Mouse (Mus musculus): ENCODE measurements around the gene Zswim8. TPM values are rescaled to one million over a fixed set of nuclear protein-coding genes. Genes with fewer than 3 reads are reported as not detected.

Zswim8 gene
- polyA plus RNA-seq, 1 experiment: 177 TPM

DNA sequence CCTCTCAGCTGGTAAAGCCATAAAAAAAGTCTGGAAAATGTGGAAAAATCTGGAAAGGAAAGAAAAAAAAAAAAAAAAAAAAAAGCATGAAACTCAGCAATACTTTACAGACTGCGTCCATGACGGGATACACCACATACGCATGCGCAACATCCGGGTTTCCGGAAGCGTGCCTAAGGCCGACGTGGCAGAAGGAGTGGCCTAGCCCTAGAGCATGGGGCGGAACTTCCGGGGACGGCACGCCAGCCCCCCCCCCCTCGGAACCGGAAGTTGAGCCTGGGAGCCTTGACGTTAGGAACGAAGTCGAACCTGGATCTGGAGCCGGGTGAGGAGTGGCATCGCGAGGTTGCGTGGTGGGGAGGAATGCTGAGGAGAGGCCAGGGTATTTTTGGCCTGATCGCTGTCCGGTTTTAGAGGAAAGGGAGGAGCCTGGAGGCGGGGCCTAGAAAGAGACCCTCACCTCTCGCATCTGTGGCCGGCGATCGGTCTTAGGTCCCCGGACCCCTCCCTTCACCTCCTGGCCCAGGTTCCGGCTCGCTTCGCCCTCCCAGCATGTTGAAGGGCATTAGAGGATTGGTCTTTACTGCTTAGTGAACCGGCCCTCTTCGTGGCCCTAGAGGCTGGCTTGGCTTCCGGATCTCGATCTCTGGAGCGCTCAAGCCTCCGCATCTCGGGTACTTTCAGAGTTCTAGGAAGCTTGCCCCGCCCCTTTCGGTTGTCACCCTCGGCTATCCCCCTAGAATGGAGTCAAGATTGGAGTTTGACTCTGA, 33.1 kb upstream of the Zswim8 start, which contains the start of gene Sec24c:
TSS of gene Sec24c (plus strand) at position 245 of the 770 bp plus-strand sequence.
- no peak for TF ChIP-seq CTCF (IDR thresholded peaks at IDR 0.05; ENCODE audit: extremely low read depth, insufficient read depth, insufficient read length, insufficient replicate concordance)
- TF ChIP-seq POLR2A (IDR thresholded peaks at IDR 0.05; ENCODE audit: low read depth, low read length): peak; percentile 49; the same call in 1 of the 2 replicates
- Histone ChIP-seq H3K36me3 (ENCODE audit: control insufficient read depth, insufficient read depth, low read length) (peaks cover 13% of the 10 kb centered on the region), H3K4me1 (ENCODE audit: control insufficient read depth, insufficient read depth, insufficient read length) (no peaks in the 10 kb centered on the region; the same call in 1 of the 2 replicates), H3K27me3 (ENCODE audit: control insufficient read depth, insufficient read depth, low read length) (no peaks in the 10 kb centered on the region), H3K4me3 (ENCODE audit: extremely low read depth, insufficient read depth, insufficient read length) (peak within 1 kb of the TSS; percentile 91), H3K27ac (ENCODE audit: insufficient read depth, low read length) (peak within 1 kb of the TSS; percentile 91)
- peak; percentile 95 to 98 for DNase-seq (ENCODE audit: low read depth in 1 of 2, low spot score in 2 of 2)
- under 1% methylated on average over 43 of the region's 43 CpGs for WGBS

DNA sequence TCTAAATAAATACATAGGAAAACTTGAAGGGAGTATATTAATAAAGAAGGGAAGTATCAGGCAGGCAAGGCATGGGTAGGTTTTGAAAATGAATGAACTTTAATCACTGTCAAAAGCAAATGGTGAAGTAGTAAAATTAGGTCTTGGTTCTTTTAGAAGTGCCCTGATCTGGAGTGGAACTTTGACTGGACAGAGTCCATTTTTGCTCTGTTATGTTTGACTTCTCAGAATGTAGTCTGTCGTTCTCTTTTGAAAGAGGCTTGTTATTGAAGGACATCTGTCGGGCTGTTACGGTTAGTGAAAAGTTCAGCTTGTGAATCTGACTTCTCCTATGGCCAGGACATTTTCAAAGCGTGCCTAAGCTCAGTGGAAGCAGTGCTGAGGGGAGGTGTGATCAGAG, 29.4 kb upstream of the Zswim8 start:
- no peak for TF ChIP-seq CTCF (IDR thresholded peaks at IDR 0.05; ENCODE audit: extremely low read depth, insufficient read depth, insufficient read length, insufficient replicate concordance)
- no peak for TF ChIP-seq POLR2A (IDR thresholded peaks at IDR 0.05; ENCODE audit: low read depth, low read length)
- no peak for DNase-seq (ENCODE audit: low read depth in 1 of 2, low spot score in 2 of 2)
- Histone ChIP-seq H3K27me3 (ENCODE audit: control insufficient read depth, insufficient read depth, low read length) (no peaks in the 10 kb centered on the region), H3K27ac (ENCODE audit: insufficient read depth, low read length) (no peak overlapping the region), H3K4me1 (ENCODE audit: control insufficient read depth, insufficient read depth, insufficient read length) (peaks cover 5% of the 10 kb centered on the region; the same call in 1 of the 2 replicates), H3K36me3 (ENCODE audit: control insufficient read depth, insufficient read depth, low read length) (peaks cover 19% of the 10 kb centered on the region), H3K4me3 (ENCODE audit: extremely low read depth, insufficient read depth, insufficient read length) (no peak overlapping the region)
- WGBS: 93% methylated on average over 4 of the region's 4 CpGs

DNA sequence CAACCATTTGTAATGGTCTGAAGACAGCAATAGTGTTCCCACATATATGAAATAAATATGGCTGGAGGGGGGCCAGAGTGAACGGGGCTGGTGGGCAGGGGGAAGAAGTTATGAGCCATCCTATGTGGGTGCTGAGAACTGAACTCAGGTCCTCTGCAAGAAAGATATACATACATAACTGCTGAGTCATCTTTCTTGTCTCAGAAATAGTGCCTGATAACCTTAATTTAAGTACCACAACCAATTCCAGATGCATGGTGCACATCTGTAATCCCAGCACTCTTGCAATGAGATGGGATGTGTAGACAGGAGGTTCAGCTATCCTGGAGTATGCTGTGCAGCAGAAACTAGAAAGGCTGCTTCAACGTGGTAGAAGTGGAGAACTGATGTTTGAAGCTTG, 25.6 kb upstream of the Zswim8 start:
- Histone ChIP-seq H3K36me3 (ENCODE audit: control insufficient read depth, insufficient read depth, low read length) (peaks cover 45% of the 10 kb centered on the region), H3K4me1 (ENCODE audit: control insufficient read depth, insufficient read depth, insufficient read length) (peaks cover 5% of the 10 kb centered on the region; the same call in 1 of the 2 replicates), H3K4me3 (ENCODE audit: extremely low read depth, insufficient read depth, insufficient read length) (no peak overlapping the region), H3K27ac (ENCODE audit: insufficient read depth, low read length) (peak overlapping the region; percentile 82), H3K27me3 (ENCODE audit: control insufficient read depth, insufficient read depth, low read length) (no peaks in the 10 kb centered on the region)
- 63% methylated on average over 2 of the region's 2 CpGs for WGBS
- DNase-seq (ENCODE audit: low read depth in 1 of 2, low spot score in 2 of 2): no peak
- TF ChIP-seq CTCF (IDR thresholded peaks at IDR 0.05; ENCODE audit: extremely low read depth, insufficient read depth, insufficient read length, insufficient replicate concordance) (no peak), POLR2A (IDR thresholded peaks at IDR 0.05; ENCODE audit: low read depth, low read length) (no peak)

DNA sequence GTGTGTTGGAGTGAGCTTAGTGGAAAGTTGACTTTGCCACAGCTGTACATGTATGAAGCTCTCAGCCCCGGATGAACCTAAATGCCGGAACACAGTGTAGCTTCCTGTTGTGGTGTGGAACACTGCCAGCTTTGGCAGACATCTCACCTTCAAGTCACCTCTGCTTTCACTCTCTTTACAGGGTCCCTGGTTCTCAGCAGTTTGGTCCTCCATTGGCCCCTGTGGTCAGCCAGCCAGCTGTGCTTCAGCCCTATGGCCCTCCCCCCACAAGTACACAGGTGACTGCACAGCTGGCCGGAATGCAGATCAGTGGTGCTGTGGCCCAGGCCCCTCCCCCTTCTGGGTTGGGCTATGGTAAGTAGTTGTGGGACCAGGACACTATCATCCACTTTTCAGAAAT, 24.9 kb upstream of the Zswim8 start:
- WGBS: 11% methylated on average over 3 of the region's 3 CpGs
- peak; percentile 70 to 78 for DNase-seq (ENCODE audit: low read depth in 1 of 2, low spot score in 2 of 2)
- Histone ChIP-seq H3K4me3 (ENCODE audit: extremely low read depth, insufficient read depth, insufficient read length) (peak overlapping the region; percentile 31; the same call in 1 of the 2 replicates), H3K4me1 (ENCODE audit: control insufficient read depth, insufficient read depth, insufficient read length) (peaks cover 5% of the 10 kb centered on the region; the same call in 1 of the 2 replicates), H3K36me3 (ENCODE audit: control insufficient read depth, insufficient read depth, low read length) (peaks cover 49% of the 10 kb centered on the region), H3K27me3 (ENCODE audit: control insufficient read depth, insufficient read depth, low read length) (no peaks in the 10 kb centered on the region), H3K27ac (ENCODE audit: insufficient read depth, low read length) (peak overlapping the region; percentile 85)
- no peak for TF ChIP-seq CTCF (IDR thresholded peaks at IDR 0.05; ENCODE audit: extremely low read depth, insufficient read depth, insufficient read length, insufficient replicate concordance)
- no peak for TF ChIP-seq POLR2A (IDR thresholded peaks at IDR 0.05; ENCODE audit: low read depth, low read length)

DNA sequence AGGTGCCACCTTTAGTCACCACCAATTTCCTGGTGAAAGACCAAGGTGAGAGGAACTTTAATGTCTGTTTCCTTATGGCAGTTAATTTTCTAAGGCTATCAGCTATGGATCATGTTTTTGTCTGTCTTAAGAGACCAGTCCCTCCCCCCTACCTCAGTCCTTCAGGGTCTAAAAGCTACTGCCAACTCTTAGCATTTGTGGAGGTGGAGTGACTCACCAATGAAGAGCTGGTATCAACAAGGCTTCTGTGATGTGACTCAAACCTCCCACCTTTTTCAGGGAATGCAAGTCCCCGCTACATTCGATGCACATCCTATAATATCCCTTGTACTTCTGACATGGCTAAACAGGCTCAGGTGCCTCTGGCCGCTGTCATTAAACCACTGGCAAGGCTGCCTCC, 20.8 kb upstream of the Zswim8 start:
- WGBS: 97% methylated on average over 3 of the region's 3 CpGs
- TF ChIP-seq POLR2A (IDR thresholded peaks at IDR 0.05; ENCODE audit: low read depth, low read length) (no peak), CTCF (IDR thresholded peaks at IDR 0.05; ENCODE audit: extremely low read depth, insufficient read depth, insufficient read length, insufficient replicate concordance) (no peak)
- Histone ChIP-seq H3K27me3 (ENCODE audit: control insufficient read depth, insufficient read depth, low read length) (no peaks in the 10 kb centered on the region), H3K4me3 (ENCODE audit: extremely low read depth, insufficient read depth, insufficient read length) (no peak overlapping the region), H3K27ac (ENCODE audit: insufficient read depth, low read length) (no peak overlapping the region), H3K36me3 (ENCODE audit: control insufficient read depth, insufficient read depth, low read length) (peaks cover 70% of the 10 kb centered on the region), H3K4me1 (ENCODE audit: control insufficient read depth, insufficient read depth, insufficient read length) (peaks cover 5% of the 10 kb centered on the region; the same call in 1 of the 2 replicates)
- no peak for DNase-seq (ENCODE audit: low read depth in 1 of 2, low spot score in 2 of 2)

DNA sequence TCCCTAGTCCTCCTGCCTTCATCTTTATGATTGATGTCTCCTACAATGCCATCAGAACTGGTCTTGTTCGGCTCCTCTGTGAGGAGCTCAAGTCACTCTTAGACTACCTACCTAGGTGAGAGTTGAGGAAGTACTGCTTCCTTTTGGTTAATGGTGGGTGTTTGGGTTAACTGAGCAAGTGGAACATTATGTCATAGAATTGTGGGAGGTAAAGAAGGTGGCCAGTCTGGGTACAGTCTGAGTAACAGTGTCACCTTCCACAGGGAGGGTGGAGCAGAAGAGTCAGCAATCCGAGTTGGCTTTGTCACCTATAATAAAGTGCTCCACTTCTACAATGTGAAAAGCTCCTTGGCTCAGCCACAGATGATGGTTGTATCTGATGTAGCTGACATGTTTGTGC, 18.3 kb upstream of the Zswim8 start:
- H3K27me3 ChIP-seq (ENCODE audit: control insufficient read depth, insufficient read depth, low read length): no peaks in the 10 kb centered on the region
- no peak overlapping the region for H3K27ac ChIP-seq (ENCODE audit: insufficient read depth, low read length)
- no peaks in the 10 kb centered on the region for H3K4me1 ChIP-seq (ENCODE audit: control insufficient read depth, insufficient read depth, insufficient read length)
- WGBS: 82% methylated on average over 2 of the region's 2 CpGs
- H3K4me3 ChIP-seq (ENCODE audit: extremely low read depth, insufficient read depth, insufficient read length): no peak overlapping the region
- DNase-seq (ENCODE audit: low read depth in 1 of 2, low spot score in 2 of 2): no peak
- TF ChIP-seq POLR2A (IDR thresholded peaks at IDR 0.05; ENCODE audit: low read depth, low read length): no peak
- peaks cover 73% of the 10 kb centered on the region for H3K36me3 ChIP-seq (ENCODE audit: control insufficient read depth, insufficient read depth, low read length)

DNA sequence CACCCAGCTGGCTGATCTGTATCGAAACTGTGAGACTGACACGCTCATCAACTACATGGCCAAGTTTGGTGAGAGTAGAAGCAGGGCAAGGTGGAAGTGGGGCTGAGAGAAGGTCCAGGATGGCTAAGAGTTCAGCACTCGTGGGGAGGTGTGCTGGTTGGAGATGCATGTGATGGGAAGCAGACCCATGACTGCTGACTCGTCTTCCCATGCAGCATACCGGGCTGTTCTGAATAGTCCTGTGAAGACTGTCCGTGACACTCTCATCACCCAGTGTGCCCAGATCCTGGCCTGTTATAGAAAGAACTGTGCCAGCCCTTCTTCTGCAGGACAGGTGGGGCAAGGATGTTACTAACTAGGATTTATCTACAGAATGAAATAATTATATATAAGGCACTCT, 15.6 kb upstream of the Zswim8 start:
- DNase-seq (ENCODE audit: low read depth in 1 of 2, low spot score in 2 of 2): no peak
- TF ChIP-seq POLR2A (IDR thresholded peaks at IDR 0.05; ENCODE audit: low read depth, low read length) (no peak), CTCF (IDR thresholded peaks at IDR 0.05; ENCODE audit: extremely low read depth, insufficient read depth, insufficient read length, insufficient replicate concordance) (no peak)
- Histone ChIP-seq H3K4me3 (ENCODE audit: extremely low read depth, insufficient read depth, insufficient read length) (no peak overlapping the region), H3K36me3 (ENCODE audit: control insufficient read depth, insufficient read depth, low read length) (peaks cover 56% of the 10 kb centered on the region), H3K27ac (ENCODE audit: insufficient read depth, low read length) (no peak overlapping the region), H3K27me3 (ENCODE audit: control insufficient read depth, insufficient read depth, low read length) (no peaks in the 10 kb centered on the region), H3K4me1 (ENCODE audit: control insufficient read depth, insufficient read depth, insufficient read length) (peaks cover 7% of the 10 kb centered on the region; the same call in 1 of the 2 replicates)
- WGBS: 91% methylated on average over 6 of the region's 6 CpGs

Data from spleen, adult 2 months (tissue).